ENCODE assay signal across 8 mouse cellular contexts in genomic region chr7:46957831-46958691, GRCm38 (mm10). TPM values are rescaled to one million over a fixed set of nuclear protein-coding genes. Genes with fewer than 3 reads are reported as not detected.
DNase-seq lines count a peak whose midpoint lies in the region; ATAC-seq and TF ChIP-seq lines count a peak whose summit lies in the region.

Gene Uevld, minus strand, starts transcription at chr7:46958527.

- TF ChIP-seq POLR2A in olfactory bulb, adult 2 months (IDR thresholded peaks at IDR 0.05; ENCODE audit: insufficient read depth, low read depth, low read length), result no peak
- peak; percentile 43; the same call in 1 of the 2 replicates for TF ChIP-seq POLR2A in thymus, adult 2 months (IDR thresholded peaks at IDR 0.05; ENCODE audit: control insufficient read depth, extremely low read depth, insufficient read depth, low read length, poor library complexity)

- H3K9me3 ChIP-seq in G1E (replicated peaks), result no peaks in the 10 kb centered on the region
- no peaks in the 10 kb centered on the region for H3K9me3 ChIP-seq in forebrain, embryonic 16.5 days (ENCODE audit: control insufficient read depth, low read length)
- H3K9me3 ChIP-seq in lung, embryonic 14.5 days (ENCODE audit: low read depth, low read length), result no peaks in the 10 kb centered on the region

- no peak for TF ChIP-seq CTCF in G1E (IDR thresholded peaks at IDR 0.05; ENCODE audit: low read depth, low read length)
- no peak for TF ChIP-seq CTCF in layer of hippocampus, adult 2 months (conservative IDR thresholded peaks at IDR 0.05)
- TF ChIP-seq CTCF in lung, embryonic 14.5 days (IDR thresholded peaks at IDR 0.05; ENCODE audit: low read depth), result peak; percentile 10; the same call in 1 of the 2 replicates
- TF ChIP-seq CTCF in olfactory bulb, adult 2 months (IDR thresholded peaks at IDR 0.05; ENCODE audit: insufficient read depth, low read depth, low read length), result no peak
- 0 out of 2 replicates have a peak, but pooled peaks have one; percentile 17 for TF ChIP-seq CTCF in thymus, adult 2 months (IDR thresholded peaks at IDR 0.05; ENCODE audit: borderline replicate concordance, control insufficient read depth, extremely low read depth, insufficient read depth, low read length, poor library complexity)

- H3K9ac ChIP-seq in forebrain, embryonic 16.5 days (replicated peaks; ENCODE audit: low read depth, low read length), result peak within 1 kb of the TSS; percentile 69
- peak within 1 kb of the TSS; percentile 89 for H3K9ac ChIP-seq in lung, embryonic 14.5 days

- H3K27ac ChIP-seq in forebrain, embryonic 16.5 days (ENCODE audit: low read length), result peak within 1 kb of the TSS; percentile 23; the same call in 1 of the 2 replicates
- H3K27ac ChIP-seq in layer of hippocampus, adult 2 months, result peak within 1 kb of the TSS; percentile 86
- peak within 1 kb of the TSS; percentile 46; the same call in 1 of the 2 replicates for H3K27ac ChIP-seq in lung, embryonic 14.5 days (ENCODE audit: low read depth)
- no peak within 1 kb of the TSS for H3K27ac ChIP-seq in olfactory bulb, adult 2 months (ENCODE audit: insufficient read depth, low read depth, low read length)
- H3K27ac ChIP-seq in thymus, adult 2 months (ENCODE audit: control insufficient read depth, insufficient read depth, low read length), result no peak within 1 kb of the TSS

- H3K4me2 ChIP-seq in forebrain, embryonic 16.5 days (ENCODE audit: low read length), result peak within 1 kb of the TSS; percentile 93
- peak within 1 kb of the TSS; percentile 85 for H3K4me2 ChIP-seq in lung, embryonic 14.5 days

- 1% methylated on average over 51 of the region's 51 CpGs for WGBS in forebrain, embryonic 16.5 days
- under 1% methylated on average over 51 of the region's 51 CpGs for WGBS in lung, embryonic 14.5 days
- WGBS in olfactory bulb, adult 2 months, result 1% methylated on average over 51 of the region's 51 CpGs
- under 1% methylated on average over 51 of the region's 51 CpGs for WGBS in thymus, adult 2 months

- H3K36me3 ChIP-seq in G1E (replicated peaks), result peaks cover 31% of the 10 kb centered on the region
- H3K36me3 ChIP-seq in forebrain, embryonic 16.5 days (ENCODE audit: control insufficient read depth, insufficient read depth), result peaks cover 12% of the 10 kb centered on the region
- H3K36me3 ChIP-seq in lung, embryonic 14.5 days (ENCODE audit: insufficient read depth), result peaks cover 22% of the 10 kb centered on the region
- H3K36me3 ChIP-seq in thymus, adult 2 months (ENCODE audit: control insufficient read depth, insufficient read depth, low read length), result peaks cover 11% of the 10 kb centered on the region

- ATAC-seq in G1E (ENCODE audit: extremely low read depth, insufficient number of reproducible peaks, low FRiP score, poor library complexity, severe bottlenecking), result peak; percentile 84
- ATAC-seq in forebrain, embryonic 16.5 days, result peak; percentile 92
- peak; percentile 92 for ATAC-seq in lung, embryonic 14.5 days (ENCODE audit: insufficient read depth)

- intact Hi-C loops in heart, postnatal 36 days (cut with DNase I), result loop anchor here (2.0 kb wide), 1 partner anchor 37 kb away; no protein-coding TSS in a partner anchor

- H3K27me3 ChIP-seq in G1E (ENCODE audit: insufficient read depth, low read length), result peaks cover 22% of the 10 kb centered on the region
- 0 out of 2 replicates have a peak, but pooled peaks cover 2% of the 10 kb centered on the region for H3K27me3 ChIP-seq in forebrain, embryonic 16.5 days (replicated peaks; ENCODE audit: control insufficient read depth, insufficient read depth, low read length)
- H3K27me3 ChIP-seq in lung, embryonic 14.5 days (ENCODE audit: insufficient read depth, low read length), result 0 out of 2 replicates have a peak, but pooled peaks cover 3% of the 10 kb centered on the region
- H3K27me3 ChIP-seq in thymus, adult 2 months (ENCODE audit: control insufficient read depth, insufficient read depth, low read length), result no peaks in the 10 kb centered on the region; the same call in 1 of the 2 replicates

- peaks cover 30% of the 10 kb centered on the region for H3K4me1 ChIP-seq in G1E (ENCODE audit: insufficient read depth, low read depth, low read length)
- H3K4me1 ChIP-seq in forebrain, embryonic 16.5 days (replicated peaks; ENCODE audit: control insufficient read depth, insufficient read depth, low read length), result peaks cover 15% of the 10 kb centered on the region
- peaks cover 4% of the 10 kb centered on the region; the same call in 1 of the 2 replicates for H3K4me1 ChIP-seq in lung, embryonic 14.5 days (ENCODE audit: insufficient read depth)
- peaks cover 4% of the 10 kb centered on the region; the same call in 1 of the 2 replicates for H3K4me1 ChIP-seq in olfactory bulb, adult 2 months (ENCODE audit: control insufficient read depth, insufficient read depth, low read length)
- H3K4me1 ChIP-seq in thymus, adult 2 months (replicated peaks; ENCODE audit: control insufficient read depth, insufficient read depth, low read length), result peaks cover 4% of the 10 kb centered on the region

- peak within 1 kb of the TSS; percentile 88 for H3K4me3 ChIP-seq in G1E (ENCODE audit: low read depth, low read length)
- peak within 1 kb of the TSS; percentile 74 for H3K4me3 ChIP-seq in forebrain, embryonic 16.5 days (replicated peaks; ENCODE audit: low read length)
- H3K4me3 ChIP-seq in layer of hippocampus, adult 2 months, result peak within 1 kb of the TSS; percentile 86
- H3K4me3 ChIP-seq in lung, embryonic 14.5 days (ENCODE audit: low read depth, low read length), result peak within 1 kb of the TSS; percentile 86
- H3K4me3 ChIP-seq in olfactory bulb, adult 2 months (ENCODE audit: insufficient read depth, low read depth, low read length), result peak within 1 kb of the TSS; percentile 52
- H3K4me3 ChIP-seq in thymus, adult 2 months (ENCODE audit: control insufficient read depth, insufficient read depth, low read length), result peak within 1 kb of the TSS; percentile 88

- peak; percentile 80 for DNase-seq in G1E (ENCODE audit: low spot score)
- peak; percentile 96 to 97 for DNase-seq in cerebellum, adult 18-20 months
- peak; percentile 91 to 97 for DNase-seq in heart, postnatal 36 days
- DNase-seq in layer of hippocampus, adult 2 months (ENCODE audit: low spot score in 2 of 2), result peak; percentile 92
- DNase-seq in lung, embryonic 14.5 days, result peak; percentile 98
- DNase-seq in thymus, adult 2 months, result peak; percentile 88

RNA-seq across cellular contexts. Expression of gene Uevld, which starts in this region (rescaled TPM):
- total RNA-seq in G1E (2014; fragmentation: Nextera tagmentation) (14.5 and 18.1 TPM in 2 replicates), G1E (2017) (8.1 and 8.6 TPM in 2 replicates)
- polyA plus RNA-seq in G1E (2012), result 0.11 and 0.18 TPM in 2 replicates
- polyA plus RNA-seq in forebrain, embryonic 16.5 days (2015; fragmentation: Nextera tagmentation; extraction: Ambion mirVana), result 7.7 and 8.9 TPM in 2 replicates
- 10 to 100 TPM in 1 of 2 experiments, 1 to 10 TPM in 1; 9.4 to 10.6 TPM for total RNA-seq in heart, postnatal 36 days (2021)
- 10 to 100 TPM; 14.5 to 15.7 TPM for total RNA-seq in layer of hippocampus, adult 2 months (2021)
- polyA plus RNA-seq in lung, embryonic 14.5 days (2014; fragmentation: Nextera tagmentation; extraction: Ambion mirVana), result 14.9 TPM in 2 replicates
- not detected in 2 replicates for polyA plus RNA-seq in olfactory bulb, adult 2 months (2012; ENCODE audit: insufficient read depth, insufficient read length, low replicate concordance, missing spikeins)
- 4.0 and 4.3 TPM in 2 replicates for polyA plus RNA-seq in thymus, adult 2 months (2012; rRNA removed)

Comparison
In these comparisons a context has a peak if more than half of its experiments do, and no peak if none do; other contexts are left out.
1. CTCF ChIP-seq: peak in lung, embryonic 14.5 days (single experiment) and thymus, adult 2 months (single experiment); none in G1E (single experiment), layer of hippocampus, adult 2 months (single experiment) and olfactory bulb, adult 2 months (single experiment).
2. H3K27ac ChIP-seq: peak in forebrain, embryonic 16.5 days (single experiment), layer of hippocampus, adult 2 months (single experiment) and lung, embryonic 14.5 days (single experiment); none in olfactory bulb, adult 2 months (single experiment) and thymus, adult 2 months (single experiment).
3. Peak in every context shown above with its lines, with median percentiles within 50 percentile points of each other: ATAC-seq, DNase-seq and H3K4me3 ChIP-seq.